Comparison of ENCODE assay signal across 11 mouse cellular contexts in genomic region chrX:77548951-77549350, GRCm38 (mm10). TPM values are rescaled to one million over a fixed set of nuclear protein-coding genes. Genes with fewer than 3 reads are reported as not detected.
DNase-seq lines count a peak whose midpoint lies in the region; ATAC-seq and TF ChIP-seq lines count a peak whose summit lies in the region.
"Had no signal": no experiment of that assay in that cellular context is flagged by ENCODE, and none has a peak within 500 bp of the region (broad histone marks: within the 10 kb centered on the region; RNA-seq: fewer than 3 reads in every experiment).

No protein-coding gene starts in this region.

- H3K36me3 ChIP-seq in heart, adult 2 months (ENCODE audit: control insufficient read depth, insufficient read depth, low read length): peaks cover 12% of the 10 kb centered on the region
- no peaks in the 10 kb centered on the region for H3K36me3 ChIP-seq in heart, embryonic 12.5 days
- no peaks in the 10 kb centered on the region for H3K36me3 ChIP-seq in embryonic facial prominence, embryonic 15.5 days
- no peaks in the 10 kb centered on the region for H3K36me3 ChIP-seq in limb, embryonic 15.5 days
- no peaks in the 10 kb centered on the region for H3K36me3 ChIP-seq in forebrain, postnatal 0 days (ENCODE audit: insufficient read depth)
- H3K36me3 ChIP-seq: hindbrain, embryonic 12.5 days; limb, embryonic 12.5 days; midbrain, embryonic 15.5 days had no signal

- no peak for TF ChIP-seq POLR2A in heart, adult 2 months (IDR thresholded peaks at IDR 0.05; ENCODE audit: insufficient read depth, low read depth, low read length)

- no peak overlapping the region for H3K4me2 ChIP-seq in heart, embryonic 12.5 days
- no peak overlapping the region for H3K4me2 ChIP-seq in embryonic facial prominence, embryonic 15.5 days (replicated peaks)
- H3K4me2 ChIP-seq in limb, embryonic 15.5 days: no peak overlapping the region
- H3K4me2 ChIP-seq in forebrain, postnatal 0 days (ENCODE audit: low read depth): no peak overlapping the region
- H3K4me2 ChIP-seq: hindbrain, embryonic 12.5 days; limb, embryonic 12.5 days; midbrain, embryonic 15.5 days had no signal

- no peak overlapping the region for H3K27ac ChIP-seq in heart, adult 2 months
- no peak overlapping the region for H3K27ac ChIP-seq in heart, embryonic 12.5 days (ENCODE audit: poor library complexity, severe bottlenecking)
- no peak overlapping the region for H3K27ac ChIP-seq in embryonic facial prominence, embryonic 15.5 days (replicated peaks)
- H3K27ac ChIP-seq in limb, embryonic 15.5 days: no peak overlapping the region
- no peak overlapping the region for H3K27ac ChIP-seq in forebrain, postnatal 0 days (ENCODE audit: low read depth, low read length)
- H3K27ac ChIP-seq: hindbrain, embryonic 12.5 days; limb, embryonic 12.5 days; midbrain, embryonic 15.5 days had no signal

- no peak for ATAC-seq in heart, embryonic 12.5 days (ENCODE audit: insufficient number of reproducible peaks, low FRiP score)
- ATAC-seq in embryonic facial prominence, embryonic 15.5 days (ENCODE audit: insufficient number of reproducible peaks, low FRiP score, low TSS enrichment, low read depth): peak; percentile 47
- 0 out of 2 replicates have a peak, but pooled peaks have one; percentile 44 for ATAC-seq in limb, embryonic 15.5 days (ENCODE audit: insufficient number of reproducible peaks, low FRiP score, low TSS enrichment, low read depth)
- ATAC-seq in erythroid progenitor cell, adult 5-6 weeks (replicated peaks; ENCODE audit: low FRiP score, poor library complexity, severe bottlenecking): no peak
- ATAC-seq in forebrain, postnatal 0 days: no peak
- ATAC-seq: midbrain, embryonic 15.5 days had no signal

- no peak overlapping the region for H3K4me3 ChIP-seq in heart, adult 2 months
- no peak overlapping the region for H3K4me3 ChIP-seq in heart, embryonic 12.5 days
- no peak overlapping the region for H3K4me3 ChIP-seq in embryonic facial prominence, embryonic 15.5 days (replicated peaks)
- H3K4me3 ChIP-seq in limb, embryonic 15.5 days: no peak overlapping the region
- no peak overlapping the region for H3K4me3 ChIP-seq in forebrain, postnatal 0 days (ENCODE audit: low read depth, low read length)
- H3K4me3 ChIP-seq: hindbrain, embryonic 12.5 days; limb, embryonic 12.5 days; midbrain, embryonic 15.5 days had no signal

- TF ChIP-seq EP300 in heart, adult 2 months (IDR thresholded peaks at IDR 0.05; ENCODE audit: insufficient read depth, low read depth, low read length): no peak

- H3K4me1 ChIP-seq in heart, adult 2 months (ENCODE audit: control insufficient read depth, insufficient read depth, low read length): peaks cover 11% of the 10 kb centered on the region
- peaks cover 59% of the 10 kb centered on the region for H3K4me1 ChIP-seq in heart, embryonic 12.5 days (replicated peaks)
- no peaks in the 10 kb centered on the region for H3K4me1 ChIP-seq in embryonic facial prominence, embryonic 15.5 days
- 0 out of 2 replicates have a peak, but pooled peaks cover 2% of the 10 kb centered on the region for H3K4me1 ChIP-seq in limb, embryonic 15.5 days
- no peaks in the 10 kb centered on the region for H3K4me1 ChIP-seq in forebrain, postnatal 0 days (ENCODE audit: insufficient read depth)
- H3K4me1 ChIP-seq: hindbrain, embryonic 12.5 days; midbrain, embryonic 15.5 days had no signal

- DNase-seq in heart, adult 2 months: peak; percentile 37 to 59
- DNase-seq in 3T3-L1 (ENCODE audit: low read depth, low spot score): peak; percentile 89
- DNase-seq in frontal cortex, postnatal 14 days (ENCODE audit: low spot score in 2 of 2): no peak
- no peak for DNase-seq in forebrain, postnatal 0 days

- no peaks in the 10 kb centered on the region for H3K9me3 ChIP-seq in heart, embryonic 12.5 days (replicated peaks)
- H3K9me3 ChIP-seq in embryonic facial prominence, embryonic 15.5 days (replicated peaks): no peaks in the 10 kb centered on the region
- no peaks in the 10 kb centered on the region for H3K9me3 ChIP-seq in limb, embryonic 15.5 days
- H3K9me3 ChIP-seq in forebrain, postnatal 0 days (ENCODE audit: low read length): no peaks in the 10 kb centered on the region
- H3K9me3 ChIP-seq: hindbrain, embryonic 12.5 days; limb, embryonic 12.5 days; midbrain, embryonic 15.5 days had no signal

- intact Hi-C loops in heart, adult 2 months (cut with DNase I): loop anchor here (5.0 kb wide), 3 partner anchors 37 to 88 kb away; partner anchors contain the start of gene Tbl1x

- H3K27me3 ChIP-seq in heart, adult 2 months (ENCODE audit: control insufficient read depth, insufficient read depth, low read length): no peaks in the 10 kb centered on the region
- no peaks in the 10 kb centered on the region for H3K27me3 ChIP-seq in heart, embryonic 12.5 days (replicated peaks)
- H3K27me3 ChIP-seq in embryonic facial prominence, embryonic 15.5 days: no peaks in the 10 kb centered on the region
- no peaks in the 10 kb centered on the region for H3K27me3 ChIP-seq in limb, embryonic 15.5 days
- H3K27me3 ChIP-seq in forebrain, postnatal 0 days (ENCODE audit: insufficient read depth, low read length): no peaks in the 10 kb centered on the region
- H3K27me3 ChIP-seq: hindbrain, embryonic 12.5 days; limb, embryonic 12.5 days; midbrain, embryonic 15.5 days had no signal

- 52% methylated on average over 1 of the region's 1 CpGs for WGBS in heart, adult 2 months
- 68% methylated on average over 1 of the region's 1 CpGs for WGBS in heart, embryonic 12.5 days
- WGBS in embryonic facial prominence, embryonic 15.5 days: 85% methylated on average over 1 of the region's 1 CpGs
- 65% methylated on average over 1 of the region's 1 CpGs for WGBS in limb, embryonic 15.5 days
- WGBS in forebrain, postnatal 0 days: 84% methylated on average over 1 of the region's 1 CpGs

- no peak overlapping the region for H3K9ac ChIP-seq in heart, adult 2 months (ENCODE audit: low read depth, low read length)
- H3K9ac ChIP-seq in heart, embryonic 12.5 days: no peak overlapping the region
- H3K9ac ChIP-seq in embryonic facial prominence, embryonic 15.5 days: no peak overlapping the region
- H3K9ac ChIP-seq in limb, embryonic 15.5 days: no peak overlapping the region
- H3K9ac ChIP-seq in forebrain, postnatal 0 days: no peak overlapping the region
- H3K9ac ChIP-seq: hindbrain, embryonic 12.5 days; limb, embryonic 12.5 days; midbrain, embryonic 15.5 days had no signal

- H3K79me2 ChIP-seq in heart, adult 2 months (replicated peaks; ENCODE audit: control insufficient read depth, insufficient read depth, low read length): no peaks in the 10 kb centered on the region; the same call in 1 of the 2 replicates

- TF ChIP-seq CTCF in heart, adult 2 months (IDR thresholded peaks at IDR 0.05): no peak
- no peak for TF ChIP-seq CTCF in forebrain, postnatal 0 days (IDR thresholded peaks at IDR 0.05; ENCODE audit: low read depth)

RNA-seq across cellular contexts. Expression of gene Tbl1x, which starts 38.1 kb away (rescaled TPM):
- total RNA-seq in heart, adult 2 months (2021): 10 to 100 TPM; 30.7 to 32.5 TPM
- polyA plus RNA-seq in heart, adult 2 months (2012; rRNA removed): 14.7 and 25.8 TPM in 2 replicates
- polyA plus RNA-seq in heart, embryonic 12.5 days (2016; fragmentation: Nextera tagmentation; extraction: Ambion mirVana): 63.4 and 63.6 TPM in 2 replicates
- 65.1 and 67.1 TPM in 2 replicates for polyA plus RNA-seq in embryonic facial prominence, embryonic 15.5 days (2015; fragmentation: Nextera tagmentation; extraction: Ambion mirVana)
- 63.5 and 67.1 TPM in 2 replicates for polyA plus RNA-seq in limb, embryonic 15.5 days (2015; fragmentation: Nextera tagmentation; extraction: Ambion mirVana)
- 17.2 and 20.2 TPM in 2 replicates for total RNA-seq in erythroid progenitor cell, adult 5-6 weeks (2015; ENCODE audit: low replicate concordance)
- total RNA-seq in erythroid progenitor cell, adult 5-6 weeks (2017; ENCODE audit: low replicate concordance): 8.3 and 9.4 TPM in 2 replicates
- 60.8 and 67.2 TPM in 2 replicates for total RNA-seq in forebrain, postnatal 0 days (2014; rRNA removed)
- 24.9 and 37.0 TPM in 2 replicates for polyA plus RNA-seq in forebrain, postnatal 0 days (2015; fragmentation: Nextera tagmentation; extraction: Ambion mirVana)

Comparison
In these comparisons a context has a peak if more than half of its experiments do, and no peak if none do; other contexts are left out.
1. DNase-seq: peak in heart, adult 2 months (2 of 2) and 3T3-L1 (single experiment); none in frontal cortex, postnatal 14 days (0 of 2) and forebrain, postnatal 0 days (single experiment).
2. ATAC-seq: peak in embryonic facial prominence, embryonic 15.5 days (single experiment) and limb, embryonic 15.5 days (single experiment); none in heart, embryonic 12.5 days (single experiment), erythroid progenitor cell, adult 5-6 weeks (single experiment) and forebrain, postnatal 0 days (single experiment).